Mouse (Mus musculus): ENCODE results near the gene Ak6. TPM values are rescaled to one million over a fixed set of nuclear protein-coding genes. Genes with fewer than 3 reads are reported as not detected.

The Ak6 gene
- total RNA-seq, 2 experiments from 2014 or later, result 58.7 to 59.1 TPM

DNA sequence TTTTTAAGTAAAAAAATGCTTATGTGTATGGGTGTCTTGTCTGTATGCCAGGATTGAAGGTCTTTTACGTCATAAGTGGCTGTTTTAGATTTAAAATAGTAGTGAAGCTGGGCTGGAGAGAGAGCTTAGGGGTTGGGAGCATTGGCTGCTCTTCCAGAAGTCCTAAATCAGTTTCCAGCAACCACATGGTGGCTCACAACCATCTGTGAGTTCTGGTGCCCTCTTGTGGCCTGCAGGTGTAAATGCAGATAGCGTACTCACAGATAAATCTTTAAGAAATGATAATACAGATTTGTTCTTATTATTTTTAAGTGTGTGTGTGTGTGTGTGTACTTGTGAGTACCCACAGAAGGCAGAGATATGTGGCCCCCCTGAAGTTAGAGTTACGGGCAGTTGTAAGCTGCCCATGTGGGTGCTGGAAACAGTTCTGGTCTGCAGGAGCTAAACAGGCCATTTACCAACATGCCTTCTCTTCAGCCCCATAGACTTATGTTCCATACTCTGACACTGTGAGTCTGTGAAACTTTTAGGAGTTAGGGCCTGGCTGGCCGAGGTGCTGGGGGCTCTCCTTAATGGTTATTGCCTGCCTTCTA, 9.2 kb downstream of the Ak6 start:
- intact Hi-C loops (cut with DNase I), result loop anchor here (10.0 kb wide), 2 partner anchors 555 to 1305 kb away; partner anchors contain the start of genes Bdp1 and Serf1
- peak; percentile 40 to 63 for DNase-seq

DNA sequence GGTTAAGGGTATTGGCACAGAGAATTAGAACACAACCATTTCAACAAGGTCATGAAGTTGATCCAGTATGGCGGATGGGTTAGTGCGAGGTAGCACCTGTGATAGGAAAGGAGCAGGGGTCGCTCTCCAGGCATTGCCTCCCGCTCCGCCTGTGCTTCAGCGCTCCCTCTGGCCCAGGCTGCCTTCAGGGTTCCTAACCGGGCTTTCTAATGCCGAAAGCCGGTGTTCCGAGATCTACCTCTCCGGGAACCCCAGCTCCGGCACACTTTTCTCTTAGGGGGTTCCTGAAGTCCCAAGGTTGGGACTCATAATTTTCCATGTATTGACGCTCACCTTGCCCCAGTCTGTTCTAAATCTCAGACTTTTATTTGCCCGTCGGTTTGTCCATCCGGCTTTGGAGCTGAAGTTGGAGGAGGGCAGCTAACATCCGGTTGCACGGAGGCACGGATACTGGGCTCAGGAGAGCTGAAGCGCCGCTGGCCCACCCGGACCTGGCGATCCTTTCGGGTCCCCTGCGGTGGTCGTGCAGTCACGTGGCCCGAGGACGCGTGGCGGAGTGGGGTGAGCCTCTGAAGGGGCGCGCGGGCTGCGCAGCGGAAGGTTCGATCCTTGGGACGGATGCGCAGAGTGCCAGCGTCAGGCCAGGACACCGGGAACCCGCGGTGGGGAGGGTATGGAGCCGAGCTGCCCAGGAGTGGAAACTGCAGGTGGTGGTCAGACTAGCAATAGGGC, 18.7 kb downstream of the Ak6 start, which contains the start of gene Ccdc125:
Gene Ccdc125, plus strand, starts transcription at position 427 of the 732 bp plus-strand sequence.
- DNase-seq, result peak; percentile 25
- intact Hi-C loops (cut with DNase I), result no loop called here

DNA sequence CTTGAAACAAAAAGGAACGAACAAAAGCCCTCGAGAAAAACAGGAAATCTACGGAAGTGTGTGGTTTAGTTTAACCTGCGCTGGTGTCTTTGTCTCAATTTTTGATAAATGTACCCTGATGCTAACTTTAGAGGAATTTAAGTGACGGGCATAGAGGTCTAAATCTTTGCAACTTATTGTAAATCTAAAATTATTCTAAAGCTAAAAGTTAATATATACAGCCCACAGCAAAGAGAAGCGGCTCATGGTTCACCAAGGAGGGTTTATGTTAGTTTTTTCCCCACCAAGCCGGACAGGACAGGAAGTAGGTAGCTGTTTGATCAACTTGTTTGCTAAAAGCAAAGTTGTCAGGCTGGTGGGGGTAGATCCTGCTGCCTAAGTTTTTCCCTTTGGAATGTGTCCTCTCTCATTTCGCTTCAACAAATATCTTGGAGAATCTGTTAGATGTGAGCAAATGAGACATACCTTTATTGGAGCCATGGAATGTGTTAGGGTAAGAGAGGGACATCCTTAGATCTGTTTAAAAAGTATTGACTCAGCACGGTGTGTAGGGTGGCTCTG, 19.5 kb downstream of the Ak6 start:
- intact Hi-C loops (cut with DNase I), result no loop called here

DNA sequence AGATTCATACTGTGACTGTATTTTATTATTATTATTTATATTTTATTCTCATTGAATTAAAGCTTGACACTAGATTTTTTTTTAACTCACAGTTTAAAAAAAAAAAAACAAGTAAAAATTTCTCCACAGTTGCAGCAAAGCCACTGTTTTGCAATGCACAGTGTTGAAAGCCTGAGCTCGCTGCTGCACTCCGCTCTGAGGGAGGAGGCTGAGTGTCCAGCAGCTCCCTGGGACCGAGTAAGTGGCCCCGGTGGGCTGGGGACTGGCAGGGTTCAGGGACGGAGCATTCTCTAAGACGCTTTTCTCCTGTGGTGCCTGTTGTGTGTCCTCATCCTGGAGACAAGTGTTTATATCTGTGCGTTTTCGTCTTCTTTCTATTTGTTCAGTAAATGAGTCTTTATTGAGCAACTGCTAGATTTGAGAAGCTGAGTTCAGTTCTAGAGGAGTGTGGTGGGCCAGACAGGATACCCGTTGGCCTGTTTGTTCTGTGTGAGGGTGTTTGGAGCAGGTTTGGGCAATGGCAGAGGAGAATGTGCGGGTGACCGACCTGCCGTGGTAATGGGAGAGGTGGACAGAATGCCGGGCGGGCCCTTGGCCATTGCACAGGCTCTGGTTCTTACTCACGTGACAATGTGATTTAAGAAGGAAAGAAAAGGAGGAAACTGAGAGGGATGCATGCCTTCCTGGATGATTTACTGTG, 25.3 kb downstream of the Ak6 start:
- no peak for DNase-seq
- intact Hi-C loops (cut with DNase I), result no loop called here

More for the DNA sequence above, 19.5 kb downstream of the Ak6 start:
- DNase-seq, result no peak

DNA sequence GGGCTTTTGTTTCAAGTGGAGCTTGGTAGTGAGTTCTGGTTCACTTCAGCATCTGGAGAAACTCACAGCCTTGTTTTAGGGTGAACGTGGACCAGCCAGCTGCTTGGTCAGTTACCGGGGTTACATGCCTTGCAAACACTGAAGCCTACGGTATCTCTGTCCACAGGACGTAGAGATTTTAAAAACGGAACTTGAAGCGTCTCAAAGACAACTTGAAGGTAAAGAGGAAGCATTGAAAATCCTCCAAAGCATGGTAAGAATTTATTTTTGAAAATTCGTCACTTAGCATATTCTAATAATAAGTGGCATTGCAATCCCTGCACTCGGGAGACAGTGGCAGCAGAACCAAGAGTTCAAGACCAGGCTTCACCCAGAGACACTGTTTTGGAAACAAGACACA, 30.8 kb downstream of the Ak6 start:
- no peak for DNase-seq

DNA sequence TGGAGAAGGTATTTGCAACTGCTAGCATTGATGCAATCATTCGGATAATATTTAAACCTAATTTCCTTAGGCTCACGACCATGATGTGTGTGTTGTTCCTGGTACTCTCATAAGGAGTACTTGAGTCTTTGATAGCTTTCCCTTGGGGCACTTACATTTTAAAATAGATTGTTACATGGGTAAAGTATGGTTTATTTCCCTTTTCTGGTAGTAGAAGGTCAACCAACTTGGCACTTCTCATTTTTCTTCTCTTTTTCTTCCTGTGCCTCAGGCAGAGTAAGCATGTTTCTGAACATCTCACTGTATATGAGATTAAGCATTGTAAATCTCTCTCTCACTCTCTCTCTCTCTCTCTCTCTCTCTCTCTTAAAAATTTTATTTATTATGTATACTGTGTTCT, 32.1 kb downstream of the Ak6 start:
- no peak for DNase-seq
- intact Hi-C loops (cut with DNase I), result no loop called here

More for the DNA sequence above, 30.8 kb downstream of the Ak6 start:
- intact Hi-C loops (cut with DNase I), result no loop called here

DNA sequence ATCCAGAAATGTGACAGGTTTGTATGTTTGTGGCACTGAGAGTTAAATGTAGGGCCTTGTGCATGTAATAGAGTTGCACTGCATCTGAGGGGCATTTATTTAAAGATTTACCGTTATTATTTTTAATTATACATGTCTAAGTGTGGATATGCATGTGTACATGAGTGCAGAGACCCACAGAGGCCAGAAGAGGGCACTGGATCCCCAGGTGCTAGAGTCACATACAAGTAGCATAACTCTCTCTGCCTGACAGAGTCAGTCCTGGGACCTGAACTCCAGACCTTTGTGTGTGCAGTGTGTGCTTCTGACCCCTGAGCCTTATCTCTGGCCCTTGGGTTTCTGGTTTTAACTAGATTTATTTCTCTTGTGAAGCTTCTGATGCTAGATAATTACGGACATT, 33.6 kb downstream of the Ak6 start:
- DNase-seq, result no peak
- intact Hi-C loops (cut with DNase I), result no loop called here

DNA sequence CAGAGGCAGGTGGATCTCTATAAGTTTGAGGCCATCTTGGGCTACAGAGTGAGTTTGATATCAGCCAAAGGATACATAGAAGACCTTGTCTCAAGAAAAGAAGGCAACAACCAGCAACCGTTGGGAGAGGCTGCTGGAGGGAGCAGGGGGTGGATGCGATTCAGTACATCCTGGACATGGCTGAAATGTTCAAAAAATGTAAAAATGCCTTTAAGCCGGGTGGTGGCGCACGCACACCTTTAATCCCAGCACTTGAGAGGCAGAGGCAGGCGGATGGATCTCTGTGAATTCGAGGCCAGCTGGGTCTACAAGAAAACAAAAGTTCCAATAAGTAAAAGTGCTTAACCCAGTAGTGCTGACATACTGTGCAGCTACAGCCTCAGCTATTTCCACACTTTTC, 36.7 kb downstream of the Ak6 start:
- no peak for DNase-seq
- intact Hi-C loops (cut with DNase I), result no loop called here

DNA sequence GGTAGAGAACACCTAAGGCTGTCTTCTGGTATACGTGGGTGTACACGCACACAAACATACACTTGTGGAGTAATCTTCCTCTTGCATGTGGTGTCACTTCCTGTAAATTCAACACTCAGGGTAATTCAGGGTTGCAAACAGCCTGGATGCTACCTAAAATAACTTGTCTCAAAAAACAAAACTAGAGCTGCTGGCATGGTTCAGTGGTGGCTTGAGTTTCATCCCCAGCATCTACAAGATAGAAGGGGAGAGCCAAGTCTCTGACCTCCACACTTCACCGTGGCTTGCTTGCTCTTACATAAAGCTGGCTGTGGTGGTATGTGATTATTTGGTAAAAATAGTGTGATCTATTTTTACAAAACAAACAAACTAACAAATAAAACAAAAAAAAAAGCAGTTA, 46.8 kb downstream of the Ak6 start:
- DNase-seq, result no peak
- intact Hi-C loops (cut with DNase I), result no loop called here

DNA sequence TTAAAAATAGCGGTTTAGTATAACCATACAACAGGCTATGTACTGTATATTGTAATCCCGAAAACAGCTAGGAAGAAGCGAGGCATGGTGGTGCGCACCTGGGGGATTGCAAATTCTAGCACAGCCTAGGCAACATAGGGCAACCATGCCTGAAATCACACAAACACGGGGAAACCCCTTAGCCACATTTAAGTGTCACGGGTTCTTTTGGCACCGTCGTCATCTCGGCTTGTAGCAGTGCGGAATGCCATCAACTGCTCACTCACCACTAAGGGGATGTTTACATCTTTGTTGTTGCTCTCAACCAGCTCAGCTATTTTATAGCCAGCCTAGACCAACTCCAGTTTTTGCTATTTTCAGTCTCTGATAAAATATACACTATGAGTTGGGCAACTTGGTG, 48.1 kb downstream of the Ak6 start:
- intact Hi-C loops (cut with DNase I), result no loop called here
- DNase-seq, result no peak

DNA sequence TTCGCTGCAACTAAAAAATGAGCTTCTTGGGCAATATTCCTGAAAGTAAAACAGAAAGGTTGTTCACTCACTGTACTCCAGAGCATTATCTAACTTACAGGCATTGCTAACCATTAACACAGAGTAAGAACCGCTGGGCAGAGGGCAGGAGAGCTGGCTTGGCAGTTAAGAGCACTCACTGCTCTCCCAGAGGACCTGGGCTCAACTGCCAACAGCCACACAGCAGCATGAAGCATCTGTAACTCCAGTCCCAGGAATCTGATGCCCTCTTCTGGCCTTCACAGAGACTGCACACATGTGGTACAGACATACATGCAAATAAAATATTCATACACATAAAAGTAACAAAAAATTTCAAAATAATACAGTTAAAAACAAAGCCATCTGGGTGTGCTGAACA, 52.7 kb downstream of the Ak6 start:
- DNase-seq, result no peak
- intact Hi-C loops (cut with DNase I), result no loop called here

DNA sequence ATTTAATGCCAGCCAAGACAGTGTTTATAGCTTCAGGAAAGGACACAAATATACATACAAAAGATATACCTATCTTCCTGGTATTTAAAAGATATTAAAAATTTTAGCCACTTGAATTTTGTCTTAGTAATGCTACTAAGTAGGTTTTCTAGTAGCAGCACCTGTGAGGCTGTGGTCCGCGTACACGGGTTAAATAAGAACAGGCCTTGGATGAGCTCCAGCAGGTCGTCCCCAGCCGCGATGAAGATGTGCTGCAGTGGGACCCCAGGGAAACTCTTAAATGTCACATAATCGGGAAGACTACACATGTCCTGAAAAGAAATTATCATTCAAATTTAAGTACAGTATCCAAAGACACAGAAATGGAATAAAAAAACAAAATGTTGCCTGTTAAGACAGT, 55.4 kb downstream of the Ak6 start:
- intact Hi-C loops (cut with DNase I), result no loop called here

DNA sequence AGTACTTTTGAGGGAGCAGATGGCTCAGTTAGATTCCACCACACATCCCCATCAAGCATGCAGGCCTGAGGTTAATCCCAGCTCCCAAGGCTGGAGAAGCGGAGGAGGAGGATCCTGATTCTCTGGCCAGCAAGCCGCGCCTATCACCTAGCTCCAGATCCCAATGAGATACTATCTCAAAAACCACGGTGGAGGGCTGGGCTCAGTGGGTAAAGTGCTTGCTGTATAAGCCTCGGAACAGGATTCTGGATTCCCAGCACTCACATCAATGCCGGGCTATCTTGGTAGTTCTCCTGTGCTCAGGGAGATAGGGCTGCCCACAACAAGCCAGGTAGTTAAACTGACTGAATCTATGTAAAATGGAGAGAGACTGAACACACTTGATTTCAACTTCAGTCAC, 64.7 kb downstream of the Ak6 start:
- intact Hi-C loops (cut with DNase I), result no loop called here
- no peak for DNase-seq

More for the DNA sequence above, 55.4 kb downstream of the Ak6 start:
- no peak for DNase-seq

Other genes with a start within 250 kb of the Ak6 start
- gene Naip1, start 198.1 kb upstream of the Ak6 start, total RNA-seq (2021), result under 1 TPM in 1 of 2 experiments, not detected in 1; 0.08 TPM
- 10 to 100 TPM; 18.4 to 23.6 TPM for gene Gtf2h2, start 158.4 kb upstream of the Ak6 start, total RNA-seq (2021)
- under 1 TPM; 0.39 to 0.46 TPM for gene Ocln, start 98.3 kb upstream of the Ak6 start, total RNA-seq (2021)
- gene Marveld2, start 34.0 kb upstream of the Ak6 start, total RNA-seq (2021), result under 1 TPM; 0.28 to 0.84 TPM
- 10 to 100 TPM; 12.3 to 15.1 TPM for gene Rad17, start 72 bp downstream of the Ak6 start, total RNA-seq (2021)
- gene Taf9, start 600 bp downstream of the Ak6 start, total RNA-seq (2021), result 10 to 100 TPM in 1 of 2 experiments, 1 to 10 TPM in 1; 8.9 to 14.3 TPM
- under 1 TPM; 0.67 to 0.70 TPM for gene Ccdc125, start 18.7 kb downstream of the Ak6 start, total RNA-seq (2021)
- gene Cdk7, start 80.0 kb downstream of the Ak6 start, total RNA-seq (2021), result 10 to 100 TPM; 21.1 to 22.2 TPM
- gene Mrps36, start 93.7 kb downstream of the Ak6 start, total RNA-seq (2021), result 100 to 1,000 TPM; 196 to 207 TPM
- under 1 TPM in 1 of 2 experiments, not detected in 1; 0.31 TPM for gene Cenph, start 124.9 kb downstream of the Ak6 start, total RNA-seq (2021)
- 1 to 10 TPM; 1.2 to 1.3 TPM for gene Ccnb1, start 135.6 kb downstream of the Ak6 start, total RNA-seq (2021)
- gene Slc30a5, start 182.4 kb downstream of the Ak6 start, total RNA-seq (2021), result 10 to 100 TPM; 20.1 to 23.0 TPM

Data from heart, postnatal 36 days (tissue).